Mouse (Mus musculus): ENCODE results near the gene Ndp. TPM values are rescaled to one million over a fixed set of nuclear protein-coding genes. Genes with fewer than 3 reads are reported as not detected.
A peak's percentile ranks its signal among the peaks of the same experiment; 100 is the strongest.

Ndp gene
- polyA plus RNA-seq (2012; rRNA removed) = not detected in 2 replicates

- WGBS = 23% methylated on average over 13 of the region's 13 CpGs
- DNase-seq (ENCODE audit: low read depth, low spot score) = no peak
Measured at GRCm38 (mm10) chrX:16911241-16911873, at the start of gene Ndp. TSS of gene Ndp (minus strand) at chrX:16911774.

GRCm38 (mm10) chrX:16954767-16955166 is 43.2 kb upstream of the Ndp start:
- 96% methylated on average over 2 of the region's 2 CpGs for WGBS
- no peak for DNase-seq (ENCODE audit: low read depth, low spot score)

GRCm38 (mm10) chrX:16918006-16918405 is 6.4 kb upstream of the Ndp start:
- no peak for DNase-seq (ENCODE audit: low read depth, low spot score)

GRCm38 (mm10) chrX:16913118-16913517 is 1.5 kb upstream of the Ndp start:
- no peak for DNase-seq (ENCODE audit: low read depth, low spot score)
- 50% methylated on average over 1 of the region's 1 CpGs for WGBS

DNA sequence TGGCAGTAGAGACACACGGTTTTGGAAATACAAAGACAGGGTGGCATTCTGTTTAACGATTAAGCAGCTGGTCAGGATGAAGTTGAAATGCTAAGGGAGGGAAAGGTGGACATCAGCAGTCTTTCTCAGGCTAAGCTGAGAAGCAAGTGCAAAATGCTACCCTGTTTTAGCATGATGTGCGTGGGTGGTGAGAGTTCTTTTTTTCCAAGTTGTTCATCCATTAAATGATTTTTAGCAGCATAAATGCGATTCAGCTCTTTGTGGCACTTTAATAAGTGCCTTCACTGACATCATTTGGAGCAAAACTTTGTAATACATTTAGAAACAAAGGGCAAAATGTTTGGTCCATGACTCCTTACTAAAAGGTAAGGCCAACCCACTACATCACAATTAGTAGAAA is 337 bp upstream of the Ndp start:
- DNase-seq (ENCODE audit: low read depth, low spot score) = no peak
- 39% methylated on average over 4 of the region's 4 CpGs for WGBS

DNA sequence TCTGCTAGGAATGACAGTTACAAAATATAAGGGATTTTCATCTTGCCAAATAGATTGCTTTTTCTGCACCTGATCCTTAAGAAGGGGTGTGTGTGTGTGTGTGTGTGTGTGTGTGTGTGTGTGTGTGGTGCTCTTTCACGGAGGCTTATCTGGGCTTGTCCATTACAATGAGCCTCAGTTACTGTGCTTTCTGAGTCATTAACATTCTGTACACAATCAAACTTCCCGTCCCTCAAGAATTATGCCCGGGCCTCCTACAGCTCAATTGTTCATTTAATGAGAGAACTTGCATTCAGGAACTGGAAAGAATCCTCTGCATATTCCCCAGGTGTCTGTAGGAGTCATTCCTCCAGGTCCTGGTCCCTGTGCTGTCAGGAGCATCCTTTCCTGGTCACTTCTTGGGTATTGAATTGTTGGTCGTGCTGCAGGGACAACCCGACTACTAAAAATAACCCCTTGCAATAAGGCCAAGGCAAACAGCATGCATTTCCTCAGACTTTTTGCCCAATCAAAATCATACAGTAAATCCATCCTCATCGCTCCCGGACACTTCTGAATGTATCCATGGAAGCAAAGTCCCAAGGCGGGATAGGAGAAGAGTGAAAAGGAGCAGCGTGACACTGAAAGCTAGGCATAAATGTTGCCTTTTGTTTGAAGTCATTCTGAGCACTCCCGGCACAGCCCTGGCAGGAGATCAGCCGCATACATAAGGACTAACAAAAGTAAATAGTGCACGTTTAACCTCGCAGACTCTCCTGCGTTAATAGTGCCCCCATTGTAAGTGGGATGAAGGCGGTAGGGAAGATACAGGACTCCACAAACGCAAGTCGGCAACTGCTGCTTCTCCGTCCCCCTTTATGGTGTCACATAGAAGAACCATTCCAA is 1.1 kb downstream of the Ndp start:
- no peak for DNase-seq (ENCODE audit: low read depth, low spot score)
- WGBS = 15% methylated on average over 18 of the region's 18 CpGs

DNA sequence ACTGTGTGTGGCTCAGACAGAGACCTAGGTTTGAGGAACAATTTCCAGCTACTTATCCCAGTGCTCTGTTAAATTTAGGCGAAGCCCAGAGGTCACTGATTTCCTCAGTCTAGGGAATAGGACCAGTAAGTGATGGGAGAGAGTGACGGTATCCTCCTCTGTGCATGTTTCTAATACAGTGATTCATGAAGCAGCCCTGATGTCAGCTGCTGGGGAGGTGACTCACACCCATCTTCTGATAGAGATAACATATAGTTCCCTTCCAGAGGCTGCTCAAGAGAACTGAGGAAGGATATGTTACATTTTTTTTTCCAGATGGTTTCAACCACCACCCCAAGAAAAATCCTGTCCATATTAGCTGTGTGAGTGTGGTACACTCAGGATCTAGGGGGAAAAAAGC is 2.9 kb downstream of the Ndp start:
- WGBS = 85% methylated on average over 2 of the region's 2 CpGs
- DNase-seq (ENCODE audit: low read depth, low spot score) = no peak

DNA sequence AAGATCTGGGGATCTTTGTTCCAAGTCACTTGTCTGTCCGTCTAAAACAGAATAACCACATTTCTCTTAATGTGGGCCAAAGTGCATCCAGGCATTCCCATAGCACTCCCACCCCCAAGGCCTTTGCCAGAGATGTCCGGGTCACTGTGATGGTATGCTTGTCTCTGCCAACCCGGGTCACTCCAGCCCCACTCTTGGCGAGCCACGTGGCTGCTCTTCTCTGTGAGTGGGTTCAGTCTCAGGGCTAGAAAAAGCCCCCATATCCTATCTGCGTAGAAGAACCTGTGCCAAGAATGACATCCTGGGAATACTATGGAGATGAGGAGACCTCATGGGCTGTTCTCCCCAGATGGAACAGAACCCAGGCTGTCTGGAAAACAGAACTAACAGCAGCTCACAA is 4.0 kb downstream of the Ndp start:
- no peak for DNase-seq (ENCODE audit: low read depth, low spot score)
- WGBS = 74% methylated on average over 6 of the region's 6 CpGs

- peak; percentile 6 for DNase-seq (ENCODE audit: low read depth, low spot score)
- 35% methylated on average over 5 of the region's 5 CpGs for WGBS
Measured at GRCm38 (mm10) chrX:16894377-16895175, 17.0 kb downstream of the Ndp start.

DNA sequence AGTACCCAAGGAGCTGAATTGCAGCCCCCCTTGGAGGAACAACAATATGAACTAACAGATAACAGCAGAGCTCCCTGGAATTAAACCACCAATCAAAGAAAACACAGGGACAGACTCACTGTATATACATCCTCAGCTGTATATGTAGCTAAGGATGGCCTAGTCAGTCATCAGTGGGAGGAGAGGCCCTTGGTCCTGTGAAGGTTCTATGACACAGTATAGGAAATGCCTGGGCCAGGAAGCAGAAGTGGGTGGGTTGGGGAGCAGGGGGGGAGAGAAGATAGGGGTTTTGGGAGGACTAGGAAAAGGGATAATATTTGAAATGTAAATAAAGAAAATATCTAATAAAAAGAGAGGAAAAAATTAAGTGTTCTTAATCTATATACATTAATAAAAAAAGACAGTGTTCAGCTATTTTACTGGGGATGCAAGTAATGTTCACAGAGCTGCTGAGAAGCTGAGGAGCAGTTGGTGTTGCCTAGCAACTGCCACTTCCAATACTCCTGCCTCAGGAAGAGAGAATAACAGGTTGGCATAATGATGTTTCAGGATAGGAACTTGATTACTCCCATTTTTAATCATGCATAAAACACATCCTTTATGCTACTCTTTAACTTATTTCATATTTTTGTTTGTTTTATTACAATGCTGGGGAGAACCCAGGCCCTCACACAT is 43.8 kb downstream of the Ndp start:
- no peak for DNase-seq (ENCODE audit: low read depth, low spot score)

DNA sequence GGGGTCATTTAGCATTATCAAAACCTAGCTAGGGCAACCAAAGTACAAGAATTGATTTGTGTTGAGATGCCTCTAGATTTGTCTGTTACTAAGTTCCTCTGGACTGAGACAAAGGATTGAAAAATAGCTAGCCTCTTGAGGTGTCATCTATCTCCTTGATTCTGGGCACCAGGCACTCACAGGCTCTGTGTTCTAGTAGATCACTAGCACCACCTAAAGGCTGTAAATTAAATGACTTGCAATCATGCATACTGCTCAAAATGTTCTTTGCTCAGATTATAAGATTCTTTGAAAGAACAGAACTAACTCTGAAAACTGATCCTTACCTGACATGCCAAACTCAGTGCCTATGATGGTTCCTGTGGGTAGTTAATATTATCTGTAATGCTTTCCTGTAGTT is 51.3 kb downstream of the Ndp start:
- no peak for DNase-seq (ENCODE audit: low read depth, low spot score)

DNA sequence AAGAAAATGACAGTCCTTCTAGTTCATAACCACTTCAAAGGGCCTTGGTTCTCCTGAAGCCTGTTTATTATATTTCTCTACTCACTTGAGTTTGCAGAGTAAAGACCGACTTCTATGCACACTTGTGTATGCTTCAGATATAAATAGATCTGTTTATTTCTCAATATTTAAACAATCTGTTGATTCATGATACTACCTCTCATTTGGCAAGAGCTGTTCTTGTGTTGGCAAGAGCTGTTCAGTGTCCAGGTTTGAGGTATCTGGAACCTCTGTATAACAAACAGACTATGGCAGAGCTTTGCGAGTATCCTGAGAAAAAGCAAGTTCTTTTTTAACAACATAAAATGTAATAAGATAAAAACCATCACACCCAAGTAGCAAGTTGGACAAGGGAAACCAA is 65.5 kb downstream of the Ndp start:
- 66% methylated on average over 2 of the region's 2 CpGs for WGBS
- no peak for DNase-seq (ENCODE audit: low read depth, low spot score)

GRCm38 (mm10) chrX:16841443-16841842 is 70.1 kb downstream of the Ndp start:
- DNase-seq (ENCODE audit: low read depth, low spot score) = no peak
- WGBS = 35% methylated on average over 2 of the region's 2 CpGs

GRCm38 (mm10) chrX:16837293-16837692 is 74.3 kb downstream of the Ndp start:
- WGBS = 85% methylated on average over 1 of the region's 1 CpGs
- no peak for DNase-seq (ENCODE audit: low read depth, low spot score)

DNA sequence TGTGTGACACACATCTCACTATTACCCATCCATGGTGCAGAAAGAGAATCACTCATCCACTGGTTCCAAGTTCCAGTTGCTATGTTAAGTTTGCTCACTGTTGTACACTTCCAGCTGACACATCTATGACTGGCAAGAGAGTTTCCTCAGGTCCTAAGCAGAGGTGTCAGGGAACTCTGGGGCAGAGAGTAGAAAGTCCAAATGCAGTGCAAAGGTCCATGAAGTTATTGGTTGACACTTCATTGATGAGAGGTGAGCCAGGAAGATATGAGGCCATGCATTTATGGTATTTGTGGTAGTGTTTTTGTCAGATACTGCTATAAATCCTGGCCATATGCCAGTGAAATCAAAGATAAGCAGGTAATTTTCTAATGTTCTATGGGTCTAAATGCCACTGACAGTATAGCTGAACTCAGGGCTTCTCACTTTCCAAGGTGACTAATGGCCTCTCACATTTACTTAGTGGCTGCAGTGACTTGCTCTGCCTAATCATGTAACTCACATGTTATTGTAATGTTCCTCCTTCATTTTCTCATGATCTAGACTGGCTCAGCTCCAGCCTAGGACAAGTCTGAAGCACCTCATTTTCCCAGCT is 75.0 kb downstream of the Ndp start:
- no peak for DNase-seq (ENCODE audit: low read depth, low spot score)

Other genes starting within 250 kb of the Ndp start
- gene Maob, start 94.4 kb downstream of the Ndp start, polyA plus RNA-seq (2012; rRNA removed) = 12.1 and 29.3 TPM in 2 replicates